Mouse (Mus musculus) small intestine, adult 2 months (tissue): ENCODE data around the gene Tspan12. TPM values are rescaled to one million over a fixed set of nuclear protein-coding genes. Genes with fewer than 3 reads are reported as not detected.
"Not testable (repeated sequence)": the region's sequence is repeated elsewhere in the genome, so short reads cannot be mapped to it uniquely, and the experiment has no call there.

ENCODE experiments used
- H3K27ac ChIP-seq: fragments of 200-500 bp; 2 replicates; pipeline ENCODE4 v1.5.1; 2012; ENCODE audit warnings: low read depth, low read length, control low read depth, inconsistent platforms; ENCODE audit not compliant: insufficient read depth
- H3K27me3 ChIP-seq: fragments of 200-500 bp; 2 replicates; pipeline ENCODE4 v1.6.1; 2012; ENCODE audit warnings: mild to moderate bottlenecking, moderate library complexity, low read length, inconsistent platforms; ENCODE audit not compliant: control insufficient read depth, insufficient read depth
- H3K36me3 ChIP-seq: fragments of 200-500 bp; 2 replicates; pipeline ENCODE4 v1.6.1; 2012; ENCODE audit warnings: mild to moderate bottlenecking, low read length, control low read depth, inconsistent platforms; ENCODE audit not compliant: control insufficient read depth, insufficient read depth
- H3K4me1 ChIP-seq: fragments of 200-500 bp; 2 replicates; pipeline ENCODE4 v1.6.1; 2012; ENCODE audit warnings: low read length, inconsistent platforms, mixed read lengths; ENCODE audit not compliant: control insufficient read depth, insufficient read depth, insufficient read length
- H3K4me3 ChIP-seq: fragments of 200-500 bp; 2 replicates; pipeline ENCODE4 v1.5.1; 2012; ENCODE audit warnings: low read depth, mild to moderate bottlenecking, control low read depth, inconsistent platforms, low read length, moderate library complexity
- CTCF ChIP-seq: fragments of 200-500 bp; IDR thresholded peaks from 2 replicates; pipeline ENCODE4 v1.5.1; 2012; ENCODE audit warnings: low read depth, mild to moderate bottlenecking, control low read depth, inconsistent platforms, low read length, moderate library complexity, mixed read lengths; ENCODE audit not compliant: insufficient replicate concordance, insufficient read length; ENCODE audit errors: extremely low read depth
- POLR2A ChIP-seq: fragments of 200-500 bp; IDR thresholded peaks from 2 replicates; pipeline ENCODE4 v1.6.1; 2012; ENCODE audit warnings: low read depth, mild to moderate bottlenecking, control low read depth, inconsistent platforms, low read length, moderate library complexity
- WGBS: fragments of 180-500 bp; shearing (Covaris S2); methylation state at CpG from one replicate; pipeline ENCODE4 v1.1.7; 2018; 5-methylcytosine and 5-hydroxymethylcytosine counted together
- polyA plus RNA-seq: library from polyadenylated mRNA; depleted of rRNA; stranded (reverse); fragments of >200 nt; gene quantifications from 2 replicates; pipeline ENCODE4 v1.2.3, GENCODE M21; 2012; rRNA removed

The Tspan12 gene
- 1.3 and 1.9 TPM in 2 replicates for polyA plus RNA-seq

- Histone ChIP-seq H3K4me3 (peak within 1 kb of the TSS; percentile 88), H3K27me3 (no peaks in the 10 kb centered on the region), H3K27ac (peak within 1 kb of the TSS; percentile 77), H3K4me1 (peaks cover 7% of the 10 kb centered on the region), H3K36me3 (no peaks in the 10 kb centered on the region)
- TF ChIP-seq POLR2A, result no peak
- no peak for TF ChIP-seq CTCF
- 2% methylated on average over 13 of the region's 13 CpGs for WGBS
Measured at GRCm38 (mm10) chr6:21852344-21852785, at the start of gene Tspan12. Gene Tspan12 (minus strand): TSS chr6:21852515.

GRCm38 (mm10) chr6:21894451-21894850, 42.1 kb upstream of the Tspan12 start:
- 48% methylated on average over 7 of the region's 7 CpGs for WGBS
- TF ChIP-seq CTCF, result no peak
- no peak for TF ChIP-seq POLR2A
- no peaks in the 10 kb centered on the region for H3K27me3 ChIP-seq

GRCm38 (mm10) chr6:21889101-21889500, 36.8 kb upstream of the Tspan12 start:
- TF ChIP-seq CTCF (no peak), POLR2A (no peak)
- 76% methylated on average over 2 of the region's 2 CpGs for WGBS
- Histone ChIP-seq H3K27ac (no peak overlapping the region), H3K27me3 (no peaks in the 10 kb centered on the region), H3K36me3 (no peaks in the 10 kb centered on the region), H3K4me3 (no peak overlapping the region), H3K4me1 (no peaks in the 10 kb centered on the region)

More at GRCm38 (mm10) chr6:21894451-21894850, 42.1 kb upstream of the Tspan12 start:
- Histone ChIP-seq H3K36me3 (no peaks in the 10 kb centered on the region), H3K4me3 (no peak overlapping the region), H3K4me1 (0 out of 2 replicates have a peak, but pooled peaks cover 1% of the 10 kb centered on the region), H3K27ac (no peak overlapping the region)

- not testable (repeated sequence) for H3K4me1 ChIP-seq, H3K27me3 ChIP-seq, H3K36me3 ChIP-seq
Measured at GRCm38 (mm10) chr6:21887971-21888370, 35.7 kb upstream of the Tspan12 start.

GRCm38 (mm10) chr6:21879496-21879895, 27.2 kb upstream of the Tspan12 start:
- 22% methylated on average over 6 of the region's 6 CpGs for WGBS

More at GRCm38 (mm10) chr6:21887971-21888370, 35.7 kb upstream of the Tspan12 start:
- not testable (repeated sequence) for H3K4me3 ChIP-seq, H3K27ac ChIP-seq

GRCm38 (mm10) chr6:21867310-21867709, 15.0 kb upstream of the Tspan12 start:
- Histone ChIP-seq H3K27me3 (no peaks in the 10 kb centered on the region), H3K4me1 (no peaks in the 10 kb centered on the region), H3K4me3 (no peak overlapping the region), H3K27ac (no peak overlapping the region), H3K36me3 (no peaks in the 10 kb centered on the region)
- WGBS, result 18% methylated on average over 1 of the region's 1 CpGs
- TF ChIP-seq CTCF, result no peak
- no peak for TF ChIP-seq POLR2A

More at GRCm38 (mm10) chr6:21879496-21879895, 27.2 kb upstream of the Tspan12 start:
- Histone ChIP-seq H3K4me3 (no peak overlapping the region), H3K4me1 (no peaks in the 10 kb centered on the region), H3K36me3 (no peaks in the 10 kb centered on the region), H3K27ac (no peak overlapping the region), H3K27me3 (no peaks in the 10 kb centered on the region)
- no peak for TF ChIP-seq CTCF
- no peak for TF ChIP-seq POLR2A

GRCm38 (mm10) chr6:21864179-21864578, 11.9 kb upstream of the Tspan12 start:
- H3K4me3 ChIP-seq, result no peak overlapping the region
- TF ChIP-seq CTCF (no peak), POLR2A (no peak)
- no peak overlapping the region for H3K27ac ChIP-seq
- no peaks in the 10 kb centered on the region for H3K27me3 ChIP-seq
- no peaks in the 10 kb centered on the region for H3K36me3 ChIP-seq
- no peaks in the 10 kb centered on the region for H3K4me1 ChIP-seq
- whole genome bisulfite sequencing, result 76% methylated on average over 8 of the region's 8 CpGs

- H3K27me3 ChIP-seq, result no peaks in the 10 kb centered on the region
- TF ChIP-seq CTCF, result no peak
- TF ChIP-seq POLR2A, result no peak
- 12% methylated on average over 1 of the region's 1 CpGs for WGBS
- no peaks in the 10 kb centered on the region for H3K36me3 ChIP-seq
- no peak overlapping the region for H3K4me3 ChIP-seq
- H3K4me1 ChIP-seq, result no peaks in the 10 kb centered on the region
- no peak overlapping the region for H3K27ac ChIP-seq
Measured at GRCm38 (mm10) chr6:21863561-21863960, 11.2 kb upstream of the Tspan12 start.
